Mouse (Mus musculus) intestine, postnatal 0 days (tissue): ENCODE results near the gene Col15a1. TPM values are rescaled to one million over a fixed set of nuclear protein-coding genes. Genes with fewer than 3 reads are reported as not detected.
A peak's percentile ranks its signal among the peaks of the same experiment; 100 is the strongest.

Experiments used
- ATAC-seq: fragments of 200-750 bp; cut with Nextera tagmentation; 2 replicates; pipeline ENCODE4 v1.8.0; 2017; ENCODE audit warnings: mild to moderate bottlenecking, moderate TSS enrichment, moderate library complexity
- H3K27ac ChIP-seq: fragments of 300-500 bp; sonication (generic); 2 replicates; pipeline ENCODE4 v1.5.1; 2014; ENCODE audit warnings: mild to moderate bottlenecking, low read depth, low read length, moderate library complexity
- H3K27me3 ChIP-seq: fragments of 300-500 bp; sonication (generic); replicated peaks from 2 replicates; pipeline ENCODE4 v1.6.1; 2014; ENCODE audit warnings: low read length, mixed read lengths; ENCODE audit not compliant: control insufficient read depth, insufficient read depth
- H3K36me3 ChIP-seq: fragments of 300-500 bp; sonication (generic); 2 replicates; pipeline ENCODE4 v1.6.1; 2014; ENCODE audit warnings: mild to moderate bottlenecking, moderate library complexity; ENCODE audit not compliant: control insufficient read depth, insufficient read depth
- H3K4me1 ChIP-seq: fragments of 300-500 bp; sonication (generic); replicated peaks from 2 replicates; pipeline ENCODE4 v1.6.1; 2014; ENCODE audit warnings: antibody characterized with exemption, low read length, mixed read lengths; ENCODE audit not compliant: control insufficient read depth, insufficient read depth
- H3K4me2 ChIP-seq: fragments of 300-500 bp; sonication (generic); replicated peaks from 2 replicates; pipeline ENCODE4 v1.6.1; 2014; ENCODE audit warnings: low read depth, mild to moderate bottlenecking, moderate library complexity
- H3K4me3 ChIP-seq: fragments of 300-500 bp; sonication (generic); 2 replicates; pipeline ENCODE4 v1.5.1; 2014; ENCODE audit warnings: low read depth, low read length
- H3K9ac ChIP-seq: fragments of 300-500 bp; sonication (generic); 2 replicates; pipeline ENCODE4 v1.6.1; 2014; ENCODE audit warnings: mild to moderate bottlenecking, low read depth, low read length
- H3K9me3 ChIP-seq: fragments of 300-500 bp; sonication (generic); 2 replicates; pipeline ENCODE4 v1.6.1; 2016; ENCODE audit warnings: mixed run types; ENCODE audit not compliant: control insufficient read depth
- CTCF ChIP-seq: sonication (generic); IDR thresholded peaks from 2 replicates; pipeline ENCODE4 v1.5.1; 2016; ENCODE audit warnings: low read depth, mild to moderate bottlenecking, control low read depth, antibody characterized with exemption, moderate library complexity
- WGBS: fragments of 180-500 bp; shearing (Covaris S2); extraction: QIAGEN DNeasy Blood & Tissue Kit; methylation state at CpG from one replicate; pipeline ENCODE4 v1.1.7; 2014; 5-methylcytosine and 5-hydroxymethylcytosine counted together
- polyA plus RNA-seq: library from polyadenylated mRNA; unstranded; fragments of >200 nt; fragmentation: Nextera tagmentation; extraction: Ambion mirVana; gene quantifications from 2 replicates; pipeline ENCODE4 v1.2.1, GENCODE M21; 2015

Gene Col15a1
- polyA plus RNA-seq, 1 experiment from 2014 or later, result 13.1 TPM

DNA sequence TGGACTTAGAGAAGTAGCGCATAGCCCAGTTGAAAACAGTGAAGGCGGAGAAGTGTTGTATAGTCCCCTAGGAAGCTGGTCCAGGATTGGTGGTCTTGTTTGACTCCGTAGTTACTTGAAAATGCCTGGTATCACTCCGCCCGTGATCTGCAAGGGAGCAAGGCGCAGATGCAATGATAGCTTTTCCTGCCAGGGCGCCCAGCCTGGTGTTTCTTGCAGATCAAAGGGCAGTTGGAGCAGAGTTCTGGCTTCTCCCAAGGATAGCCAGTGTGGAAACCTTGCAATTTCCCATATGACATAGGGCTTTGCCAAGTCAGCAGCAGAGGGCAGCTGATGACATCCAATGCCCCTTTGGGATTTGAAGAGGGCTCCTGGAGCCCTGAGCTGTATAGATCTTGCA, 1.5 kb downstream of the Col15a1 start:
- no peak for ATAC-seq
- H3K4me2 ChIP-seq, result no peak overlapping the region
- WGBS, result 65% methylated on average over 7 of the region's 7 CpGs
- no peak overlapping the region for H3K27ac ChIP-seq
- no peaks in the 10 kb centered on the region for H3K4me1 ChIP-seq
- 0 out of 2 replicates have a peak overlapping the region, but pooled peaks have one; percentile 2 for H3K4me3 ChIP-seq
- TF ChIP-seq CTCF, result no peak
- no peaks in the 10 kb centered on the region for H3K9me3 ChIP-seq
- H3K27me3 ChIP-seq, result peaks cover 32% of the 10 kb centered on the region
- no peaks in the 10 kb centered on the region for H3K36me3 ChIP-seq
- no peak overlapping the region for H3K9ac ChIP-seq

GRCm38 (mm10) chr4:47218828-47219227, 10.9 kb downstream of the Col15a1 start:
- H3K36me3 ChIP-seq, result no peaks in the 10 kb centered on the region
- H3K4me3 ChIP-seq, result no peak overlapping the region
- no peak overlapping the region for H3K9ac ChIP-seq
- WGBS, result 97% methylated on average over 1 of the region's 1 CpGs
- TF ChIP-seq CTCF, result no peak
- no peaks in the 10 kb centered on the region for H3K9me3 ChIP-seq
- H3K27me3 ChIP-seq, result no peaks in the 10 kb centered on the region
- H3K4me1 ChIP-seq, result no peaks in the 10 kb centered on the region
- no peak overlapping the region for H3K27ac ChIP-seq
- no peak for ATAC-seq
- H3K4me2 ChIP-seq, result no peak overlapping the region

DNA sequence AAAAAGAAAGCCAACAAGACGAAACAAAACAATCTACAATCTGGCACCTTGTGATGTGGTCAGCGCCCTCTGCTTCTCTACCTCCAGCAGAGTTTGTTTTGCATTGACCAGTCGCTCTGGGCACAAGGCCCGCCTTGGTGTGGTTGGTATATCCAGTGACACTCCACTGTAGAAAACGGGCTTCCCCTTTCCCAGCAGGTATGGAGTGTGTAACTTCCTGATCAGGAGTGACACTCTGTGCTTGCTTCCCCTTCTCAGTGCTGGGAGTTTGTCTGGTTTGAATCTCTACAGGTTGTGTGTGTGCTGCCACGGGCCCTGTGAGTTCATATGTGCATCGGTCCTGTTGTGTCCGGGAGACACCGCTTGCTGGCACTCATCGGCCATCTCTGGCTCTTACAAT, 11.4 kb downstream of the Col15a1 start:
- Histone ChIP-seq H3K4me3 (no peak overlapping the region), H3K9ac (no peak overlapping the region), H3K36me3 (no peaks in the 10 kb centered on the region), H3K27ac (no peak overlapping the region), H3K4me2 (no peak overlapping the region), H3K27me3 (no peaks in the 10 kb centered on the region), H3K4me1 (no peaks in the 10 kb centered on the region), H3K9me3 (no peaks in the 10 kb centered on the region)
- ATAC-seq, result no peak
- 82% methylated on average over 10 of the region's 10 CpGs for WGBS
- no peak for TF ChIP-seq CTCF

DNA sequence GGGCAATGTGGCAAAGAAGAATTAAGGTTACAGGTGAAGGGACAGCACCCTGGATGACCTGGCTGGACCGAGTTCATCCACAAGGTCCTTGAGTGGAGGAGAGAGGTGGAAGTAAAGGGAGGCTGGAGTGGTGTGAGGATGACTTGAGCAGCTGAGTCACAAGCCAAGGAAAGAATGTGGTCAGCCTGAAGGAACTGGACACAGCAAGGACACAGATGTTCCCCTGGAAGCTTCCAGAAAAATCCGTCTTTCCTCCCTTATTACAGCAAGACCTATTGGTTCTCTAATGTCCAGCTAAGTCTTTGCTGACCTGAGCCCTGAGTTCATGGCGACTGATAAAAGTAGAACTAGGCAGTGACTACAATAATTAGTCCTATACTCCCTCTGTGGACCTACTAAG, 12.6 kb downstream of the Col15a1 start:
- H3K27ac ChIP-seq, result no peak overlapping the region

DNA sequence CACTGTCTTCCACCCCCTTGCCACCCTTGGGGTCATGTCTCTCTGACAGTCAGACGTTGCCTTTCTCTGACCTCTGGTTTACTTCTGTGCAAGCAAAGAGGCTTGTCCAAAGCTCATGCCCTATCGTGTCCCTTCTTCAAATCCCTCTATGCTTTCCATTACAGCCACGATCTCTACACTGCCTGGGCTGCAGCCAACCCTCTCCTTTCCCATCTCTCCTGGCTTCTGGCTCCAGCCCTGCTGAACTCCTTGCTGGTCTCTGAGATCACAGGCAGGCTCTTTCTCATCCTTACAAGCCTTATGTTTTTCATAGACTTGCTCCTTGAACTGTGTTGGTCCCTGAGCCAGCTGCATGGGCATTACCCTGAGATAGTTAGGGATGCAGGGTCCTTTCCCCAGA, 14.2 kb downstream of the Col15a1 start:
- WGBS, result 69% methylated on average over 3 of the region's 3 CpGs
- Histone ChIP-seq H3K9ac (no peak overlapping the region), H3K4me2 (no peak overlapping the region), H3K27me3 (no peaks in the 10 kb centered on the region), H3K36me3 (no peaks in the 10 kb centered on the region), H3K9me3 (no peaks in the 10 kb centered on the region), H3K27ac (no peak overlapping the region), H3K4me1 (no peaks in the 10 kb centered on the region), H3K4me3 (no peak overlapping the region)
- no peak for TF ChIP-seq CTCF
- no peak for ATAC-seq

More for the DNA sequence above, 12.6 kb downstream of the Col15a1 start:
- no peaks in the 10 kb centered on the region for H3K36me3 ChIP-seq
- no peak overlapping the region for H3K4me3 ChIP-seq
- no peak for TF ChIP-seq CTCF
- H3K27me3 ChIP-seq, result no peaks in the 10 kb centered on the region
- 88% methylated on average over 3 of the region's 3 CpGs for WGBS
- no peak overlapping the region for H3K9ac ChIP-seq
- no peaks in the 10 kb centered on the region for H3K9me3 ChIP-seq
- no peaks in the 10 kb centered on the region for H3K4me1 ChIP-seq
- no peak for ATAC-seq
- H3K4me2 ChIP-seq, result no peak overlapping the region

- 63% methylated on average over 6 of the region's 6 CpGs for WGBS
- Histone ChIP-seq H3K4me2 (no peak overlapping the region), H3K27ac (no peak overlapping the region), H3K4me1 (no peaks in the 10 kb centered on the region), H3K9me3 (no peaks in the 10 kb centered on the region), H3K4me3 (no peak overlapping the region), H3K9ac (no peak overlapping the region), H3K27me3 (no peaks in the 10 kb centered on the region), H3K36me3 (no peaks in the 10 kb centered on the region)
- no peak for ATAC-seq
- no peak for TF ChIP-seq CTCF
These were observed 18.0 kb downstream of the Col15a1 start for GRCm38 (mm10) chr4:47225920-47226319.

GRCm38 (mm10) chr4:47227101-47227500, 19.1 kb downstream of the Col15a1 start:
- Histone ChIP-seq H3K36me3 (no peaks in the 10 kb centered on the region), H3K4me2 (no peak overlapping the region), H3K27me3 (no peaks in the 10 kb centered on the region), H3K27ac (no peak overlapping the region), H3K9me3 (no peaks in the 10 kb centered on the region), H3K4me1 (no peaks in the 10 kb centered on the region), H3K4me3 (no peak overlapping the region), H3K9ac (no peak overlapping the region)
- TF ChIP-seq CTCF, result no peak
- ATAC-seq, result no peak
- 59% methylated on average over 4 of the region's 4 CpGs for WGBS
